Mouse (Mus musculus) left cerebral cortex, postnatal 25 days (tissue): ENCODE results near the gene Mdh2. TPM values are rescaled to one million over a fixed set of nuclear protein-coding genes. Genes with fewer than 3 reads are reported as not detected.

Experiments used
- DNase-seq, 2 experiments: peaks; one replicate each; pipeline ENCODE4 v3.0.0; 2022; ENCODE audit warnings: low spot score in 2 of 2, mixed read lengths in 1 of 2
- intact Hi-C: fragments of 180-260 bp; cut with DNase I; formaldehyde crosslinking; loops from one replicate; pipeline ENCODE4 v1.15.1; 2025
- microRNA-seq, 2 experiments: library from miRNA; unstranded; fragments of <30 nt; microRNA quantifications; one replicate each; pipeline ENCODE4 v1.2.0; 2022
- total RNA-seq, 2 experiments: library from RNA; stranded (reverse); gene quantifications; 2 replicates each; pipeline ENCODE4 v1.2.3; 2021

Gene Mdh2
- total RNA-seq, 2 experiments from 2014 or later: 389 to 397 TPM

- DNase-seq: no peak
- intact Hi-C loops: no loop called here
Measured at GRCm38 (mm10) chr5:135824517-135824916, 46.2 kb downstream of the Mdh2 start.

- intact Hi-C loops: no loop called here
- no peak for DNase-seq
Measured at GRCm38 (mm10) chr5:135826225-135826624, 47.9 kb downstream of the Mdh2 start.

GRCm38 (mm10) chr5:135829381-135829780, 51.1 kb downstream of the Mdh2 start:
- intact Hi-C loops: no loop called here
- no peak for DNase-seq

- intact Hi-C loops: no loop called here
- DNase-seq: peak; percentile 52 to 91
Measured at GRCm38 (mm10) chr5:135832729-135833128, 54.4 kb downstream of the Mdh2 start.

- intact Hi-C loops: loop anchor here (1.0 kb wide), 1 partner anchor 28 kb away; no protein-coding TSS in a partner anchor
- DNase-seq: peak; percentile 71 to 77
Measured at GRCm38 (mm10) chr5:135834769-135835491, 56.6 kb downstream of the Mdh2 start.

- intact Hi-C loops: no loop called here
- DNase-seq: no peak
Measured at GRCm38 (mm10) chr5:135835492-135835858, 57.2 kb downstream of the Mdh2 start.

GRCm38 (mm10) chr5:135835981-135836380, 57.7 kb downstream of the Mdh2 start:
- no peak for DNase-seq
- intact Hi-C loops: no loop called here

Small RNA genes within 50 kb of the gene (microRNA-seq; reads per million reads assigned to microRNA genes)
- gene Gm23268 (0 reads per million in 2 experiments), gene Mir7034 (0.50 to 1.3 reads per million in 2 experiments)

Other genes with a start within 250 kb of the Mdh2 start
- 10 to 100 TPM; 44.3 to 59.7 TPM for gene Hip1, start 233.4 kb upstream of the Mdh2 start, total RNA-seq
- gene Ccl26, start 214.9 kb upstream of the Mdh2 start, total RNA-seq: not detected
- under 1 TPM; 0.46 to 0.50 TPM for gene Ccl24, start 205.4 kb upstream of the Mdh2 start, total RNA-seq
- 10 to 100 TPM; 83.8 to 86.5 TPM for gene Rhbdd2, start 145.9 kb upstream of the Mdh2 start, total RNA-seq
- gene Por, start 108.4 kb upstream of the Mdh2 start, total RNA-seq: 10 to 100 TPM; 84.4 to 91.2 TPM
- 10 to 100 TPM; 13.5 to 18.7 TPM for gene Tmem120a, start 34.0 kb upstream of the Mdh2 start, total RNA-seq
- gene Styxl1, start 95 bp upstream of the Mdh2 start, total RNA-seq: not detected
- 10 to 100 TPM; 85.4 to 98.1 TPM for gene Srrm3, start 28.4 kb downstream of the Mdh2 start, total RNA-seq
- 10 to 100 TPM; 16.9 to 19.7 TPM for gene Hspb1, start 109.4 kb downstream of the Mdh2 start, total RNA-seq
- gene Ywhag, start 156.1 kb downstream of the Mdh2 start, total RNA-seq: 1,000 to 10,000 TPM; 1,217 to 1,308 TPM
- gene Ssc4d, start 196.1 kb downstream of the Mdh2 start, total RNA-seq: 1 to 10 TPM; 2.0 to 2.3 TPM
- not detected for gene Zp3, start 201.6 kb downstream of the Mdh2 start, total RNA-seq
- 1 to 10 TPM; 8.5 to 8.7 TPM for gene Dtx2, start 216.3 kb downstream of the Mdh2 start, total RNA-seq